11 mouse cellular contexts compared by ENCODE assay signal in the genomic region with DNA sequence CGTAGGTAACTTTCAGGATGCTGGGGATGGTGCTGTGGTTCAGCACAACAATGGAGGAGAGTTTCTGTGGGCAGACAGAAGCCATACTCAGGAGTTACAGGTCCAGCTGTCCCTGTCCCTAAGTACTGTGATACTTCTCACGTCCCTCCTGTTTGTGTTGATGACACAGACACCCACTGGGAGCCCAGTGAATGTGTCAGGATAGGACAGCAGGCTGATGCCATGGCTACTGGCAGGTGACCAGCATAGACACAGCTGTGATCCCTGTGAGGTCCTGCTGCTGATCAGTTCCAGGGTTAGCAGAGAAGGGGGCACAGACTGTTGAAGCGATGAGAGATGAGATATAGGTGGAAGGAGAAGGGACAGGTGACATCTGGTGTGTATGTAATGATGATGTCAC.
"Had no signal": no experiment of that assay in that cellular context is flagged by ENCODE, and none has a peak within 500 bp of the region (broad histone marks: within the 10 kb centered on the region; RNA-seq: fewer than 3 reads in every experiment).

No protein-coding gene starts in this region.

- DNase-seq: retina, postnatal 1 day; right cerebral cortex, adult 18-20 months; right cerebral cortex, postnatal 14 days; right cerebral cortex, postnatal 25 days; right cerebral cortex, postnatal 4 days; spleen, adult 18-20 months; thymus, adult 2 months; thymus, postnatal 14 days; thymus, postnatal 25 days; thymus, postnatal 36 days; thymus, postnatal 4 days had no signal
